Mouse (Mus musculus): ENCODE data around the gene Pet100.
"Not testable (repeated sequence)": the region's sequence is repeated elsewhere in the genome, so short reads cannot be mapped to it uniquely, and the experiment has no call there.

Pet100 gene

GRCm38 (mm10) chr8:3621199-3621970, at the start of gene Pet100, which contains the start of gene Xab2:
Gene Pet100 (plus strand): TSS chr8:3621548.
Gene Xab2 (minus strand): TSS chr8:3621316.
- peak; percentile 99 for DNase-seq

DNA sequence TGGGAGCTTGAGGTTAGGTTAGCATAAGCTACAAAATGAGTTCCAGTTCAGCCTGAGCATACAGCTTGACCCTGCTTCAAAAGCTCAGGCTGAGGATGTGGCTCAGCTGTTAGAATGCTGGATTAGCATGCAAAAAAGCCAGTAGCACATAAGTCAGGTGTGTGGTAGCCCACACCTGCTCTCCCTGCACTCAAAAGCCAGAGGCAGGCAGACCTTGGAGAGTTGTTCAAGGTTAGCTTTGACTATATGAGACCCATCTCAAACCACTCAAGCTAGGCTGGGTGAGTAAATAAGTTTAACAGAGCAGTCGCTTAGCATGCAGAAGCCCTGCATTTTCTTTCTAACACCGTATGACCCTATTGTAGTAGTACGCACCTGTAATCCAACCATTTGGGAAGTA, 46.8 kb upstream of the Pet100 start:
- no peak for DNase-seq

GRCm38 (mm10) chr8:3576211-3576960, 45.0 kb upstream of the Pet100 start:
- DNase-seq = no peak

- DNase-seq = no peak
These were observed 41.7 kb upstream of the Pet100 start for GRCm38 (mm10) chr8:3579390-3580364.

GRCm38 (mm10) chr8:3581961-3582360, 39.4 kb upstream of the Pet100 start:
- not testable (repeated sequence) for DNase-seq

DNA sequence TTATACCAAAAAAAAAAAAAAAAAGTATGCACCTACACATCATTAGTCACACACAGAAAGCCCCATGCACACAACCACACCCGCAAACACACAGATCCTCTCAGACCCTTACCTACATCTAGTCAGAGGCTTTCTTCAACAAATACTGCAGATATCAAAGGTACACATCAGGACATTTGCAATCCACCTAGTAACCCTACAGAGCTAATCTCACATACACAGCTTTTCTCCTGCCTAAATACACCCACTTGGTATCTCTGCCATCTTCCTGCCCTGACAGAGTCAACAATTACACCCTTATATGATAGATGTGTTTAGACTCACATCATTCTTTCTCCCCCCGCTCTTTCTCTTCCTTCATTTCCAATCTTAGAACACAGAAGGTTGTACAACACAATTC, 34.9 kb upstream of the Pet100 start:
- no peak for DNase-seq

DNA sequence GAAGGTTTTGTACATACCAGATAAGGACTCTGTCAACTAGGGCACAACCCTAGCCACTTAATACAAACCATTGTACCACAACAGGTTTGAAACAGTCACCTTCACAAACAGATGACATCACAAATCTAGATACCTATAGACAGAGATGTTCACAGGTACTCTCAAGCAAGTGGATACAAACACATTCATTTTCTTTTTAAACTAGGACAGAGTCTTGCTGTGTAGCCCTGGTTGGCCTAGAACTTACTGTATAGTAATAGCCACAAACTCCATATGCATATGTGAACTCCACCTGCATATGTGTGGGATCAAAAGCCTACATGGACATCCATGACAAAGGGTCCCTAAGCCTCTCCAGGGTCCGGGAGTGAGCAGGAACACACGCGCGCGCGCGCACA, 34.4 kb upstream of the Pet100 start, which contains the start of gene Camsap3:
Gene Camsap3, plus strand, starts transcription at position 301 of the 398 bp plus-strand sequence.
- DNase-seq = no peak

DNA sequence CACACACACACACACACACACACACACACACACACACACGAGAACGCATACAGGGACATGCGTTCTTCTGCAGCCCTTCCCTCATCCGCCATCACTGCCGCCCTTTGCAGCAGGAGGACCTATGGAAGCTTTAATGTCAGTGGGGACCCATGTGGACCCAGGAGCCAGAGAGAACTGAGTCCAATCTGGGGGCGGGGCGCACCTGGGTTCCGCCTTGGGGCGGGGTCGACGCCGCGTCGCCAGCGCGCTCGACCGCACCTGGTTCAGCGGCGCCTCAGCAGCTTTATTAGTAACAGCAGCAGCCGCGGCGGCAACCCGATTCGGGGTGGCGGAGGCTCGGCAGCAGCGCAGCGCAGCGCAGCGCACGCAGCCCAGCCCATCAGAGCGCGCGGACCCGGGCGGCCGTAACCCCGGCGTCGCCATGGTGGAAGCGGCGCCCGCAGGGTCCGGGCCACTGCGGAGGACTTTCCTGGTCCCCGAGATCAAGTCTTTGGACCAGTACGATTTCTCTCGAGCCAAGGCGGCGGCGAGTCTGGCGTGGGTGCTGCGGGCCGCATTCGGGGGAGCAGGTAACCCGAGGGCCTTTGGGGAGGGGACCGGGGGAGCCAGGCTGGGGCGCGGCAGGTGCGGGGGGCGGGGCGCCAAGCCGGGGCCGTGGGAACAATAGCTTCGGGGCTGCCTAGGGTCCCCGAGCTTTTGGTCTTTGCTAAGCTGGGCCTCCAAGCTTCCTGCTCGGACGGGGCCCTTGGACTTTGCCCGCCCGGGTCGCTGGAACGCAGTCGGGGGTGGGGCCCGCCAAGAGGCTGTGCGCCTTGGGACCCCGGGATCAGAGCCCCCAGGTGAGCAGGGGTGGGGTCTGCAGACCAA, 33.7 kb upstream of the Pet100 start:
- peak; percentile 82 for DNase-seq

DNA sequence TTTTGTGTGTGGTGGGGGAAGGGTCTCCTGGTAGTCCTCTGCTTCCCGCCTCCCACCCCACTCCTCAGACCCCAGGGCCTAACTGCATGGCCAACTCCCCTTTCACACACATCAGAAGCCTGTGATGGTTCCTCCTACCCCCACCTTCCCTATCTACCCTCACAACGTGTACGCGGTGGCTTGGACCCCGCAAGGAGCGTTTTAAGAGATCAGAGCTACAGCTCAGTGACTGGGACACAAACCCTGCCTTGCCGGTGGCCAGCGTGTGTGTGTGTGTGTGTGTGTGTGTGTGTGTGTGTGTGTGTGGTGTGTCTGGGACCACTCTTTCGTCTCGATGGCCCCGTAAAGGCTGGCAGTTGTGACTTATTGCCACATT, 33.1 kb upstream of the Pet100 start:
- peak; percentile 18 for DNase-seq

- peak; percentile 18 for DNase-seq
These were observed 27.9 kb upstream of the Pet100 start for GRCm38 (mm10) chr8:3593470-3593869.

DNA sequence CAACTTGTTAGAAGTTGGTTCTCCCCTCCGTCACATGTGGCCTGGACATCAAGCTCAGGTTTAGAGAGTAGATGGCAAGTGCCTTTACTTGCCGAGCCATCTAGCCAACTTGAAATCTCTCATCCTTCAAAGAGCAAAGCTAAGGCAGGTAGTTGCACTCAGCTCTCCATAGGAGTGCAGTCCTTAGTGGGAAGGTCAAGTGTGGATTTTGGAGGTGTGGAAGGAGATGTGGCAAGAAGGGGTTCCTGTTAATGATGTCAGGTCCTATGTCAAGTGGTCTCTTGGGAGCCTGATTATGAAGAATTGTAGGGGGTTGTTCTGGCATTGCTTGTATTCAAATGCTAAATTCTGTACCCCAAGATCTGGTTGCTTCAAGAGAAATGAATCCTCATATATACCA, 26.9 kb upstream of the Pet100 start:
- DNase-seq = no peak

- DNase-seq = no peak
These were observed 23.3 kb upstream of the Pet100 start for GRCm38 (mm10) chr8:3598054-3598453.

GRCm38 (mm10) chr8:3599219-3599618, 22.1 kb upstream of the Pet100 start:
- no peak for DNase-seq

- DNase-seq = peak; percentile 62
These were observed 20.9 kb upstream of the Pet100 start for GRCm38 (mm10) chr8:3600401-3600800.

DNA sequence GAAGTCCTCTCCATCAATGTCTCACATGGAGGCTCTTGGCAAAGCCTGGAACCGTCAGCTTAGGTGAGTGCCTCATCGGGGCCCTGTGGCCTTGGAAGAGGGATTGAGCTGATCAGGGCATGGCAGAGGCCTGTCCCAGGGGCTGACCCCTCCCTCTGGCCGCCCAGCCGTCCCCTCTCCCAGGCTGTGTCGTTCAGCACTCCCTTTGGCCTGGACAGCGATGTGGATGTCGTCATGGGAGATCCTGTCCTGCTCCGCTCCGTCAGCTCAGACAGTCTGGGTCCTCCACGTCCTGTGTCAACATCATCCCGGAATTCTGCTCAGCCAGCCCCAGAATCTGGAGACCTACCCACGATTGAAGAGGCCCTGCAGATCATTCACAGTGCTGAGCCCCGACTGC, 17.9 kb upstream of the Pet100 start:
- no peak for DNase-seq

GRCm38 (mm10) chr8:3606593-3606992, 14.8 kb upstream of the Pet100 start:
- peak; percentile 63 for DNase-seq

GRCm38 (mm10) chr8:3607822-3608221, 13.5 kb upstream of the Pet100 start:
- no peak for DNase-seq

DNA sequence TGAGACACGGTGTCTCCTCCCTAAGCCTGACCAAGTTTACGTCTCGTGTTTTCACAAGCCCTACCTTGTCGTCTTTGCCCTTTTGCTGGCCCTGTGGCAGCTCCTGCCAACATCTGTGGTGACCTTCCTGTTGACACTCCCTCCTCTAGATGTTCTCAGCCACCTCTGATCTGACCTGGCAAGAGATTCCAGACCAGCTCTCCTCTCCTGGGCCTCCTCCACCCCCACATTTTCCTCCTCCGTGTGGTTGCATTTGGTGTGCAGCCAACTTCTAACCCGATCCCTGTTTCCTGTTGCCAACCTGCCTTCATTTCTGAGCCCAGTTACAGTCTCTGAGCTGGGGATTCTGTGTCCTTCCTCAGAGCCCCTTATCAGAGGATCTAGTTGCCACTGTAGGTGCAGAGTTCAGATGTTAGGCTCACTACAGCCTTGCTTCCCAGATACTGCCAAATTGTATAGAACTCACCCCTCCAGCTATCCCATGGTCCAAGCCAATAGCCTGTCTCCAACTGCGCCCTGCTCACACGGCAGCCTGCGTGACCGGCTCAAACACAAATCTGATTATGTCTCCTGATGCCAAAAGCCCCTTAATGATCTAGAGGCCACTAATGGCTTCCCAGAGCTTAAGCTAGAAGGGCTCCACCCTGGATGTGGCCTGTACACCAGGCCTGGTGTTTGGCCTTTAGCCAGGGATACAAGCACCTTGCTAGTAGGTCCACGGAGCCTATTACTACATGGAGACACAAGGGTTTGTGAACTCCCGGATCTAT, 12.1 kb upstream of the Pet100 start:
- DNase-seq = peak; percentile 41

DNA sequence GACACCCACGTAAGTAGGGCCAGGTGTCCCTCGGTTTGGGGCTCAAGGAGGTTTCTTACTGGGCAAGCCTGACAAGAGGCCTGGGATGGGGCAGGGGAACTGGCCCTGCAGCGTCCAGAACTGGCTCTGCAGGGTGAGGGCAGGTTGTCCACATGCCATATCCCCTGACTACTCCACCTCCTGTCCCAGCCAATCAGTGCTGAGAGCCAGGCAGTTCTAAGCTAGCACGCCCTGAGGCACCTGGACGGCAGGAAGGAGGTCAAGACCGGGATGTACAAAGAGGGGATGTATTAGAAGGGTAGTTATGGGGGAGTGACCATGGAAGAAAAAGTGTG, 11.6 kb upstream of the Pet100 start:
- DNase-seq = peak; percentile 55

DNA sequence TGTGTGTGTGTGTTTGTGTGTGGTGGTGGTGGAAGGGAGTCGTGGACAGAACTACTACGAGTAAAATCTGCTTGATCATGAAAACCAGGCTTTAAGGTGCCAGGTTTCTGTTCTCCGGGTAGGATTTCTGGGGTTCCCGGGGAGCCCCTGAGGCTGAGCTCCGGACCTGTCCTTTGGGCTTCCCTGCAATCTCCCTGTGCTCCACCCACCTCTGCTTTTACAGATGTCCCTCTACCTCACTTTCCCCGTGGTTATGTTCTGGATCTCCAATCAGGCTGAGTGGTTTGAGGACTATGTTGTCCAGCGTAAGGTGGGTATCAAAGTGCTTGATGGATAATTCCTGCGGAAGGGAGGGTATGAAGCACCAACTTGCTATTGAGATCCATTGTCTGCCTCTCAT, 771 bp downstream of the Pet100 start:
- no peak for DNase-seq

GRCm38 (mm10) chr8:3625445-3625844, 4.1 kb downstream of the Pet100 start, which contains the start of gene Pcp2:
Gene Pcp2 (minus strand): TSS chr8:3625545.
- DNase-seq = no peak

Measured in kidney, postnatal 10 days (tissue).